Mouse (Mus musculus) heart, embryonic 15.5 days (tissue): ENCODE results near the gene Epb41l5. TPM values are rescaled to one million over a fixed set of nuclear protein-coding genes. Genes with fewer than 3 reads are reported as not detected.

Source experiments
- ATAC-seq: fragments of 200-750 bp; cut with Nextera tagmentation; replicated peaks from 2 replicates; pipeline ENCODE4 v1.8.0; 2017; ENCODE audit warnings: low read depth, moderate TSS enrichment; ENCODE audit not compliant: insufficient number of reproducible peaks, insufficient read depth, low FRiP score
- H3K27ac ChIP-seq: fragments of 300-500 bp; sonication (generic); 2 replicates; pipeline ENCODE4 v1.5.1; 2015; ENCODE audit warnings: mild to moderate bottlenecking, inconsistent platforms
- H3K27me3 ChIP-seq: fragments of 300-500 bp; sonication (generic); 2 replicates; pipeline ENCODE4 v1.6.1; 2015; ENCODE audit warnings: inconsistent platforms
- H3K36me3 ChIP-seq: fragments of 300-500 bp; sonication (generic); 2 replicates; pipeline ENCODE4 v1.6.1; 2015; ENCODE audit warnings: mild to moderate bottlenecking, inconsistent platforms
- H3K4me1 ChIP-seq: fragments of 300-500 bp; sonication (generic); replicated peaks from 2 replicates; pipeline ENCODE4 v1.6.1; 2015; ENCODE audit warnings: inconsistent platforms
- H3K4me2 ChIP-seq: fragments of 300-500 bp; sonication (generic); 2 replicates; pipeline ENCODE4 v1.6.1; 2015; ENCODE audit warnings: inconsistent platforms, mild to moderate bottlenecking, moderate library complexity
- H3K4me3 ChIP-seq: fragments of 300-500 bp; sonication (generic); 2 replicates; pipeline ENCODE4 v1.5.1; 2015; ENCODE audit warnings: mild to moderate bottlenecking, inconsistent platforms
- H3K9ac ChIP-seq: fragments of 300-500 bp; sonication (generic); 2 replicates; pipeline ENCODE4 v1.6.1; 2015; ENCODE audit warnings: mild to moderate bottlenecking, inconsistent platforms
- H3K9me3 ChIP-seq: fragments of 300-500 bp; sonication (generic); replicated peaks from 2 replicates; pipeline ENCODE4 v1.6.1; 2016; ENCODE audit warnings: inconsistent platforms
- WGBS: fragments of 180-500 bp; shearing (Covaris S2); methylation state at CpG from one replicate; pipeline ENCODE4 v1.1.7; 2015; ENCODE audit warnings: mixed read lengths; 5-methylcytosine and 5-hydroxymethylcytosine counted together
- polyA plus RNA-seq: library from polyadenylated mRNA; unstranded; fragments of >200 nt; fragmentation: Nextera tagmentation; extraction: Ambion mirVana; gene quantifications from 2 replicates; pipeline ENCODE4 v1.2.1, GENCODE M21; 2015

The Epb41l5 gene
- polyA plus RNA-seq, 1 experiment from 2014 or later, result 9.5 TPM

DNA sequence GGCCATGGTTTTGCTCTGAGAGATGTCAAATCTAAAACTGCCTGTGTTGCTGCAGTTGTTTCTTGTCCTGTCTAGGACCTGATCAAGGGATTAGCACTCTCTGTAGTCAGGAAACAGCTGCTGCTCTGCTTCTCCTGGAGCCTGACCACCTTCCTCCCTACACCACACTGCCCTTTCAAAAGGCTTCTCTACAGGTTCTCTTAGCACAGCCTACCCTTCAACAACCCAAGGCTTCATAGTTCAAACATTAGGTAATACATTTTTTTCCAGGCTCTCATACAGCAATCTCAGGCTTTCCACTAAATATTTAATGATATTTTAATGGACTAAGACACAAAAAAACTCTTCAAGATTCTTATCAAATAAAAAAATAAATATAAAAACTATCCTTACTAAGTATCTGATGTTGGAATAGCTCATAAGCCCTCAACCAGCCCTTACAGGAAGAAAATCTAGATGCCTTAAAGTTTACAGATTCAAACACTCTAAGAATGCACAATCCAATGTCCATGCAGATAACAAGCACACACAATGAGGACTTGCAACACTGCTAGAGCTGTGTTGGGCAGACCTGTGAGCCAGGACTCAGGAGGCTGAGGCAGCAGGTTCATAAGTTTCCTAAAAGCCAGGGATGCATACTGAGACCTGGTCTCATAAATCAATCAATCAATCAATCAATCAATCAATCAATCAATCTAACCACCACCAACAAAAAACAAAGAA, 7.5 kb downstream of the Epb41l5 start:
- ATAC-seq, result no peak
- H3K36me3 ChIP-seq, result no peaks in the 10 kb centered on the region
- peaks cover 10% of the 10 kb centered on the region for H3K4me1 ChIP-seq
- no peaks in the 10 kb centered on the region for H3K27me3 ChIP-seq
- H3K27ac ChIP-seq, result 0 out of 2 replicates have a peak overlapping the region, but pooled peaks have one; percentile 44
- no peak overlapping the region for H3K9ac ChIP-seq
- H3K9me3 ChIP-seq, result no peaks in the 10 kb centered on the region
- H3K4me3 ChIP-seq, result no peak overlapping the region
- no peak overlapping the region for H3K4me2 ChIP-seq

DNA sequence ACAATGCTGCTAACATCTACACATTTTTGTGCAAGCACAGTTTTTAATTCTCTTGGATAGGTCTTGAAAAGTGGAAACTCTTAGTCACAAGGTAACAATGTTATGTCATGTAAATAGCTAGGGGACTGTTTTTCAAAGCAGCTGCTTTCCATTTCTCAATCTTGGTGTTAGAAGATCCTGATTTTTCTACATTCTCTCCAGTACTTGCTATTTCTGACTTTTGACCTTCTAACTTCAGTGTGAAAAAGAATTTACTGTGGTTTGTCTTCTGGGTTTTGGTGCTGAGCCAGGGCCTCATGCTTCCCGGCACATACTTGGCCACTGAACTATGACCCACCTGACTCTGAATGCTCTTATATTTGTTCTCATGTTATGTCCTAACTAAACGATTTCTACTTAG, 8.8 kb downstream of the Epb41l5 start:
- no peaks in the 10 kb centered on the region for H3K9me3 ChIP-seq
- H3K27ac ChIP-seq, result no peak overlapping the region
- no peak overlapping the region for H3K4me2 ChIP-seq
- H3K4me1 ChIP-seq, result peaks cover 10% of the 10 kb centered on the region
- no peak overlapping the region for H3K4me3 ChIP-seq
- H3K36me3 ChIP-seq, result no peaks in the 10 kb centered on the region
- H3K27me3 ChIP-seq, result no peaks in the 10 kb centered on the region
- 52% methylated on average over 2 of the region's 2 CpGs for WGBS
- no peak for ATAC-seq
- no peak overlapping the region for H3K9ac ChIP-seq

DNA sequence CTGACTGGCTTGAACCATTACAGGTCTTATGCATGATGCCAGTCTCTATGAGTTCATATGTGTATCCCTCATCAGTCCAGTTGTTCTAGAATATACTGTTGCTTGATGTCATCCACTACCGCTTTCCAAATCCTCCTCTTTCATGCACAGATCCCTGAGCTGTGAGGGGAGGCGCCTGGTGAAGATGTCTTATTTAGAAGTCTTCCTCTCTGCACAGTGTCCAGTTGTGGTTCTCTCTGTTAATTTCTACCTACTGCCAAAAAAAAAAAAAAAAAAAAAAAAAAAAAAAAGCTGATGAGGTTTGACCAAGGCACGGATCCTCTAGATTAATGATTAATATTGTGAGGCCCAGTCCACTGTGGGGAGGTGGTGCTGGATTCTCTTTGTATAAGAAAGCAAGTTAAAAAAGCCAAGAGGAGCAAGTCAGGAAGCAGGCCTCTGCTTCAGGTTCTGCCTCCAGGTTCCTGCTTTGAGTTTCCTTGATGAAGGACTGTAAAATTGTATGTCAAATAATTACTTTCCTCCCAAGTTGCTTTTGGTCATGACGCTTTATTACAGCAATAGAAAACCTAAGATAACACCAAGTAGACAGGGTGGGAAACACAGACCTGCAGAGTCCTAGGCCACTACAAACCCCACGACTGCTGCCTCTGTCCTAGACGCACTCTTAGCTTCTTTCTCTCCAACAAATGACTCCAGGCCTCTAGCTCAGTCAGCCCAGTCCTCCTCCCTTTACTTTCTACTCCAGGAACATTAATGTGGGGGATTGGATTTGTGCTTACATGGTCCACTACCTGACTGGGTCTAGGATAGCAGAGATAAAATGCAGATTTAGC, 11.4 kb downstream of the Epb41l5 start:
- no peak overlapping the region for H3K4me2 ChIP-seq
- no peak overlapping the region for H3K27ac ChIP-seq
- H3K4me1 ChIP-seq, result peaks cover 7% of the 10 kb centered on the region
- no peaks in the 10 kb centered on the region for H3K27me3 ChIP-seq
- no peak for ATAC-seq
- no peaks in the 10 kb centered on the region for H3K9me3 ChIP-seq
- no peak overlapping the region for H3K9ac ChIP-seq
- WGBS, result 81% methylated on average over 6 of the region's 6 CpGs
- no peak overlapping the region for H3K4me3 ChIP-seq
- peaks cover 7% of the 10 kb centered on the region; the same call in 1 of the 2 replicates for H3K36me3 ChIP-seq

DNA sequence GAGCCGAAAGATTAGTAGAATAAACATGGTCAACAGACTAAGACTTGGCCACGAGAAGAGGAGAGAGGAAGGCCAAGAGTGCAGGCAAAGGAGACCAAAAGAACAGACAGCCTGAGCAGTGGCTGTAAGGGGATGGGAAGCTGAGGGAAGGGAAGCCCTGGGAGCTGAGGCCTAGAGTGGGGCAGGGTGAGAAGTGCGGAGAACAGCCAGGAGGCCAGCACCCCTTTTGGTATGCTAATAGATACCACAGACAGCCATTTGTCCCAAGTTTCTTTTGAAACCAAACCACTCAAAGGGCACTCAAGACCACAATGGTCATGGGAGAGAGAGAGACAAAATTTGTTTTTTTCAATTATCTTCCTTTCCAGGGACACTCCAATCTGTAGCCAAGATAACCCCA, 14.1 kb downstream of the Epb41l5 start:
- H3K9ac ChIP-seq, result no peak overlapping the region
- H3K4me3 ChIP-seq, result no peak overlapping the region
- WGBS, result 64% methylated on average over 3 of the region's 3 CpGs
- no peak for ATAC-seq
- peaks cover 10% of the 10 kb centered on the region; the same call in 1 of the 2 replicates for H3K36me3 ChIP-seq
- H3K27me3 ChIP-seq, result no peaks in the 10 kb centered on the region
- no peak overlapping the region for H3K4me2 ChIP-seq
- H3K27ac ChIP-seq, result no peak overlapping the region
- no peaks in the 10 kb centered on the region for H3K9me3 ChIP-seq
- H3K4me1 ChIP-seq, result peaks cover 3% of the 10 kb centered on the region; the same call in 1 of the 2 replicates

DNA sequence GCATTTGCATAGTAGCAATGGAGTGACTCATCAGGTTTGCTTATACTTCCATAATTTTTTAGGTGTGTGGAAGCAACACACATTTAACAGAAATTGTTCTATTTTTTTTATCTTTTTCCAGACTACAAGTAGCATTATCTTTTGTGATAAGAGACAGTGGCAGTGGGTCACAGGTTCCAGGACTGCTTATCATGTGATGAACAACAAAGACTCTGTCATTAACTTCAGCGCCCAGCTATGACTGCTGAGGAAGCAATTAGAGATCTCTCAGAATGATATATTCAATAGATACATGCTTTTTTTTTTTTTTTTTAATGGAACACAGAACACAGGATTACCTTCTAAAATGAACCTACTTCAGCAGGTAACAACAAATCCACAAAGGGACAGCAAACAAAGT, 18.4 kb downstream of the Epb41l5 start:
- Histone ChIP-seq H3K4me2 (no peak overlapping the region), H3K27me3 (no peaks in the 10 kb centered on the region), H3K36me3 (peaks cover 10% of the 10 kb centered on the region; the same call in 1 of the 2 replicates), H3K9me3 (no peaks in the 10 kb centered on the region), H3K4me3 (no peak overlapping the region), H3K9ac (no peak overlapping the region), H3K4me1 (peaks cover 3% of the 10 kb centered on the region; the same call in 1 of the 2 replicates), H3K27ac (no peak overlapping the region)
- 42% methylated on average over 1 of the region's 1 CpGs for WGBS
- no peak for ATAC-seq

DNA sequence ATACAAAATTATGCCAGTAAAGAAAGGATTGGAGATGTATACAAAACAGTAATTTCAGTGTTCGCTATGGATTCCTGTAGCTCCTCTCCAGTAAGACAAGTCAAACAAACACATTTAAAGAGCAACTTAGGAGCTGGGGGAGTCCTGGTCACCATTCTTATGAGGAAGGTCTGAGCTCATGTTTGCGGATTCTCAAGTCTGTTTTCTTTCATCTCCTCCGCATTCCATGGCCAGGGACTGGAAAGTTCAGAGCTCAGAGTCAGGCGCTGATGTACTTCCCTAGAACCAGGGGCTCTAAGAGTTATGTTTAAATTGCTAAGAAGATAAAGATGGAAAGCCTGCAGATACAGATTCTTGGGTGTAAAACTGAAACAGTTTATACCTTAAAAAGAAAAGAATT, 22.0 kb downstream of the Epb41l5 start:
- WGBS, result 50% methylated on average over 4 of the region's 4 CpGs
- Histone ChIP-seq H3K4me2 (no peak overlapping the region), H3K9me3 (no peaks in the 10 kb centered on the region), H3K9ac (no peak overlapping the region), H3K27ac (no peak overlapping the region), H3K27me3 (no peaks in the 10 kb centered on the region), H3K4me3 (no peak overlapping the region), H3K36me3 (no peaks in the 10 kb centered on the region; the same call in 1 of the 2 replicates), H3K4me1 (peaks cover 3% of the 10 kb centered on the region; the same call in 1 of the 2 replicates)
- no peak for ATAC-seq

DNA sequence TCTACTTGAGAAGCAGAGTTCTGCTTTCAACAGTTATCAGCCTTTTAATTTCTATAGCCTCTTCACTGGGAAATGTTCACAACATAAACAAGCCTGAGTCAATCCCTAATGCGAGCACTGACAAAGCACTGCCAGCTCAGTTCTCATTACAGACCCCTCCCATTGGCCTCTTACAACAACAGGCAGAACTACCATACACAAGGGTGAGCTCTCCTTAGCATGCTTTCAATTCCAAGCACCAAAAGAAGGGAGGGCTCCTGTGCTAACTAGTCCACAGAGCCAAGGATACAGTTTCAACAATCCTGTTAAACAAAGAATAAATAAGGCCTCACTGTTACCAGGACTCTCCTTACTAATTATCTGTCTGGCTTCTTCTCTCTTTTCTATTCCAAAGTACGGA, 24.4 kb downstream of the Epb41l5 start:
- Histone ChIP-seq H3K27me3 (no peaks in the 10 kb centered on the region), H3K4me2 (no peak overlapping the region), H3K27ac (no peak overlapping the region), H3K9me3 (no peaks in the 10 kb centered on the region), H3K4me1 (no peaks in the 10 kb centered on the region), H3K9ac (no peak overlapping the region), H3K4me3 (no peak overlapping the region), H3K36me3 (no peaks in the 10 kb centered on the region; the same call in 1 of the 2 replicates)
- no peak for ATAC-seq
- 53% methylated on average over 2 of the region's 2 CpGs for WGBS

DNA sequence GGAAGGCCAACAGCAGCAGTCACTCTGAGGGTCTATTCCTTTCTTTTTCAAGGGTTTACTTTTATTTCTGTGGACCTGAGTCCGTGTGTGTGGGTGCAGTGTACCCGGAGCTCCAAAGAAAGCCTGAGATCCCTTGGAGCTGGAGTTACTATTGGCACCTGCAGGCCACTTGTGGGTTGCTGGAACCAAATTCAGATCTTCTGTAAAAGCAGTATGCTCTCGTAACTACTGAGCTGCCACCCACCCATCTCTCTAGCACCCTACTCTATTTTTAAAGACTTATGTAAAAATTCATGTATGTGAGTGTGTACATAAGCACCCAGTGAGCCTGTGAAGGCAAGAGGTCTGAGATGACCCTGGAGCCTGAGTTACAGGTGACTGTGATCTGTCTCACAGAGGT, 43.4 kb downstream of the Epb41l5 start:
- Histone ChIP-seq H3K4me1 (no peaks in the 10 kb centered on the region), H3K27ac (no peak overlapping the region), H3K27me3 (no peaks in the 10 kb centered on the region), H3K9me3 (no peaks in the 10 kb centered on the region), H3K9ac (no peak overlapping the region), H3K36me3 (no peaks in the 10 kb centered on the region), H3K4me3 (no peak overlapping the region), H3K4me2 (no peak overlapping the region)
- ATAC-seq, result no peak
- WGBS, result 85% methylated on average over 3 of the region's 3 CpGs

DNA sequence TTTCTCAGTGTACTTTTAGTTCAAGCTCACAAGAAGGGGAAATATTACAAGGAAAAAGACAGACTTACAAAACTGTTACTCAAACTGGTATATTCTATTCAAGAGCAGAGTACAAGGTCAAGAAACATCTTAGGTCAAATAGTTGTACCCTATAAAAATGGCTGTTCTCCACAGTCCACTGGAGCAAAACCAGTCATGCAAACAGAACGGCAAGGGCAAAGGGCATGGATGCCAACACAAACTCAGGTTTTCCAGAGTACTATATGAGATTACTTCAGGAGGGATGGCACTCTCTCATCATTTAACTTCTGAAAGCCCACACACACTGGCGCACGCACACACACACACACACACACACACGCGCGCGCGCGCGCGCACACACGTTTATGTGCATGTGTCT, 46.4 kb downstream of the Epb41l5 start:
- Histone ChIP-seq H3K27ac (no peak overlapping the region), H3K4me3 (no peak overlapping the region), H3K9ac (no peak overlapping the region), H3K4me1 (no peaks in the 10 kb centered on the region), H3K4me2 (no peak overlapping the region), H3K36me3 (no peaks in the 10 kb centered on the region), H3K27me3 (no peaks in the 10 kb centered on the region), H3K9me3 (no peaks in the 10 kb centered on the region)
- WGBS, result 96% methylated on average over 12 of the region's 12 CpGs
- ATAC-seq, result no peak

DNA sequence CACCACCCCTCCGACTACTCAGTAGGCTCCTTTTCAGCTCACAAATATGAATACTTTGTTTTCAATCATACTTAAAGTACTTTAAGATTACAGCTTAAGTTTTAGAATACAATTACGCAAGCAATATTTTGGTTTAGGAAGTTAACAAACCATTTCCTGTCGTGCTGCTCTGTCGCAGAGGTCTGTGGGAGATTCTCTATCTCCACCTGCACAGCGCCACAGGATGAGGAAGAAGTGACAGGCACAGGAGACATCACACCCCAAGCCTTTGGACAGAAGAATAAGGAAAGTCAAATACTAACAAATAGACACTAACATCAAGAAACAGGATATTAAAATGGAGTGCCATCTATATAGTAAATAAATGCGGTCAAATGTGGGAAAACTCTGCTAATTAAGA, 49.9 kb downstream of the Epb41l5 start:
- no peaks in the 10 kb centered on the region for H3K27me3 ChIP-seq
- H3K9ac ChIP-seq, result no peak overlapping the region
- H3K9me3 ChIP-seq, result no peaks in the 10 kb centered on the region
- ATAC-seq, result no peak
- 75% methylated on average over 6 of the region's 6 CpGs for WGBS
- H3K4me1 ChIP-seq, result no peaks in the 10 kb centered on the region
- H3K36me3 ChIP-seq, result no peaks in the 10 kb centered on the region
- no peak overlapping the region for H3K4me3 ChIP-seq
- no peak overlapping the region for H3K4me2 ChIP-seq
- H3K27ac ChIP-seq, result no peak overlapping the region

DNA sequence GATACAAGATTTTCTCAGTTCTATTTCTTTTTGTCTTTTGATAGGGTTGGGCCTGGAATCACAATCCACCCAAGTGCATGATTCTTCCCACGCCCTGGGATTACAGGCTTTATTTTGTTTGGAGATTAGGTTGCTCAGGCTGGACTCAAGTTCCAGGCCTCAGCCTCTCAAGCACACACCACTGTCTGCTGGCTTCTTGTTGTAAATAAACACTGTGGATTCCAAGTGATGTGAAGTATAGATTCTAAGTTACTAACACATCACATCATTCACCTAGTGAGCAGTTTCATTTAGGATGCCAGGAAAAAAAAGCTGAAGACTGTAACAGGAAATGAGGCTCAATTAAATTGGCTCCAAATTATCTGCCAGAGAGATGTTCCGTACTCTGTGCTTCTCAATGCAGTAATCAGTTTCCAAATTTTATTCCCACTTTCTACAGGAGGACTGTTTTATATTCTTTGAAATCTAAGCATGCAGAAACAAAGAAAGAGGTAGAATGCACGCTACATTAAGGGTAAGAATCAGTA, 51.8 kb downstream of the Epb41l5 start:
- WGBS, result 69% methylated on average over 3 of the region's 3 CpGs
- Histone ChIP-seq H3K36me3 (no peaks in the 10 kb centered on the region), H3K4me1 (no peaks in the 10 kb centered on the region), H3K27me3 (no peaks in the 10 kb centered on the region), H3K4me3 (no peak overlapping the region), H3K4me2 (no peak overlapping the region), H3K9ac (no peak overlapping the region), H3K9me3 (no peaks in the 10 kb centered on the region), H3K27ac (no peak overlapping the region)
- no peak for ATAC-seq
